Mouse (Mus musculus): Measurements from ENCODE around the gene Fam83d. TPM values are rescaled to one million over a fixed set of nuclear protein-coding genes. Genes with fewer than 3 reads are reported as not detected.

Gene Fam83d
- polyA plus RNA-seq, 1 experiment from 2014 or later = 4.0 TPM

DNA sequence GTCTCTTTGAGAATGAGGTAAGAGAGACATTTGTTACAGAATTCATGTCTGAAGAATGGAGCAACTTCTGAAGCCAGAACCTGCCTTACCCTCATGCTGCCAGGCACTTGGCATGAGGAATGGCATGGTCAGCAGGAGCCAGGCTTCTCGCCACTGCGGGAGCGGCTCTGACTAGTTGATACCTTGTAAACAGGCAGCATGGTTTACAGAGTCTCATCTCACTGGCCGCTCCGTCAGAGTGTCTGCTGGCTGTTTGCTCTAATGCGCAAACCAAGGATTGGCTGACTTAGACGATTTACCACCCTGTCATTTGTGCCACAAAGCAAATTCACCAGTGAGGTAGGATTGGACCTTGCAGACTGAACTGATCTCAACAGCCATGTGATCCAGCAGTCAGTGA, 13.2 kb downstream of the Fam83d start:
- Histone ChIP-seq H3K36me3 (ENCODE audit: control insufficient read depth, insufficient read depth, low read length) (no peaks in the 10 kb centered on the region), H3K27me3 (ENCODE audit: control insufficient read depth, insufficient read depth, low read length) (no peaks in the 10 kb centered on the region), H3K9me3 (ENCODE audit: control insufficient read depth, low read length) (no peaks in the 10 kb centered on the region), H3K4me3 (ENCODE audit: low read depth, low read length) (no peak overlapping the region), H3K9ac (replicated peaks; ENCODE audit: low read depth, low read length) (no peak overlapping the region), H3K4me2 (ENCODE audit: low read depth, low read length) (no peak overlapping the region), H3K4me1 (ENCODE audit: control insufficient read depth, insufficient read depth, low read length) (peaks cover 4% of the 10 kb centered on the region; the same call in 1 of the 2 replicates), H3K27ac (ENCODE audit: low read depth, low read length) (no peak overlapping the region)
- ATAC-seq (ENCODE audit: low read depth) = no peak
- WGBS = 89% methylated on average over 7 of the region's 7 CpGs

DNA sequence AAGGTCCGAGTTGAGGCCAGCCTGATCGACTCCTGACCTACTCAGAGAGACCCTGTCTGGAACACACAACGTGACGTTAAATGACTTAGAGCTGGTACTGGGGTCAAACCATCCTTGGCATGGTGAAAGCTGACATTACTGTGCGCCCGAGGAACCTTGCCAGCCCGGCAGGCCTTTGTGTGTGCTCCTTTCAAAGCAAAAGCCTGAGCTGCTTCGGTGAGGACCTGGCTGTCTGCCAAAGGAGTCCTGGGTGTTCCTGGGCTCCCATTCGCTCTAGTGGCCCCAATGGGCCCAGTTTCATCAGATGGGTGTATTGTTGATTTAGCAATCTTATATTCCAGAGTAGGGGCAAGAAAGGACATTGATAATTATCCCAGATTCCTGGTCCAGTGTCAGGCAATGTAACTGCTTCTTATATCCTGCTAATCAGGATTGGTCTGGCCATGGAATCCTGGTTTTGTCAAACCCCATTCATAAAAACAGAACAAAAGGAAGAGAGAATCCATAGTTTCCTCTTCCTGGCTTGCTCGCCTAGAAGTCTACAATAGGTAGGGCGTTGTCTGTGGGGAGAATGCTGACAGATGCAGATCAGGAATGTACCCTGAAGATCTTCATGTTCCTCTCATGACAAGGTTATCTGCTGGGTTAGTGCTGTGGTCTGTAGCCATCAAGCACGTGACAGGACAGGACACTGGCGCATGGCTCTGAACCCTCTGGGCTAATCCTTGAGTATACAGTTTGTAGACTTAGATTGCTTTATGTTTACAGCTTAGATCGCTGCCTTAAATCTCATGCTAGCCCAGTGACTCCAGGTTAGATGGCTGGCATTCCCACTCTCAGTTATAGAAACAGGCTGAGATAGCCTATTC, 19.3 kb downstream of the Fam83d start:
- H3K4me3 ChIP-seq (ENCODE audit: low read depth, low read length) = no peak overlapping the region
- no peaks in the 10 kb centered on the region for H3K4me1 ChIP-seq (ENCODE audit: control insufficient read depth, insufficient read depth, low read length)
- no peaks in the 10 kb centered on the region for H3K27me3 ChIP-seq (ENCODE audit: control insufficient read depth, insufficient read depth, low read length)
- no peak overlapping the region for H3K27ac ChIP-seq (ENCODE audit: low read depth, low read length)
- 78% methylated on average over 14 of the region's 14 CpGs for whole genome bisulfite sequencing
- no peaks in the 10 kb centered on the region for H3K36me3 ChIP-seq (ENCODE audit: control insufficient read depth, insufficient read depth, low read length)
- no peak overlapping the region for H3K4me2 ChIP-seq (ENCODE audit: low read depth, low read length)
- H3K9ac ChIP-seq (replicated peaks; ENCODE audit: low read depth, low read length) = no peak overlapping the region
- no peaks in the 10 kb centered on the region for H3K9me3 ChIP-seq (ENCODE audit: control insufficient read depth, low read length)
- ATAC-seq (ENCODE audit: low read depth) = no peak

DNA sequence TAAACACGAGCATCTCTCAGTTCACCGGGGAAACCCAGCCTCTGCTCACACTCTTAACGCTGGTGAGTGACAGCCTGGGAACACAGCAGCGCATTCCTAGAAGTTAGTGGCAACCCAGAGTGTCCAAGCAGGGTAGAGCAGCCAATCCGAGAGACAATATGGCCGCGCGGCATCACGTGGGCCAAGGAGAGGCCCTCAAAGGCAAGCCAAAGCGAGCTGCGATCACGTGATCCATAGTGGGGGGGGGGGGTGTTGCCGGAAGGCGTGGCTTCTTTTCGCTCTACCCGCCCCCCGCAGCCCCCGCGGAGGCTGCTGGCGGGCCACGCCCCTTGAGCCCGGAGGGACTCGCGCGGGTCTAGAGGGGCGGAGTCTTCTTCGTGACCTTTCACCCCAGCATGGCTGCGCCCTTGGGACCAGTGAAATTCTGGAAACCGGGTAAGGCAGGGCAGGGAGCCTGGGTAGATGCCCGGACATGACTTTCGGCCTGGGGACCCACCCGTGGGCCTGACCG, 26.7 kb downstream of the Fam83d start, which contains the start of gene Dhx35:
Dhx35 (plus strand) TSS at position 314 of the 511 bp plus-strand sequence.
- no peaks in the 10 kb centered on the region for H3K9me3 ChIP-seq (ENCODE audit: control insufficient read depth, low read length)

DNA sequence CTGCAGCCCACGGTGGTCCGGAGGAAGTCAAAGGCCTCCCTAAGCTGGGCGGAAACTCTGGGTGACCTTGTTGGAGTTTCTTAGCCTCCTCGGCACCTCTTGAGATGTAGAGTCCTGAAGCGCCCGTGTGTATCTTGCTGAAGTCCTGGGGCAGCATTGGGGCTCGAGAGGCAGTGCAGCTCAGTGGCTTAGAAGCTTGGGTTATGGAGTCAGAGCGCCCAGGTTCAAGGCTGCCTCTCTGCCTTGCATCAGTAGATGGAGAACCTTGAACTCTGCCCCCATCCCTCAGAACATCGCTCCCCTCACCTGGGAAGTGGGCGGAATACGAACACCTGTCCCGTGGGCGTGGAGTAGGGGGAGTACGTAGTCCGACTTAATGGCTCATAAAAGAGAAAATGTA, 27.1 kb downstream of the Fam83d start:
- ATAC-seq (ENCODE audit: low read depth) = no peak; the same call in 1 of the 2 replicates
- Histone ChIP-seq H3K4me2 (ENCODE audit: low read depth, low read length) (peak overlapping the region; percentile 77), H3K9ac (replicated peaks; ENCODE audit: low read depth, low read length) (peak overlapping the region; percentile 67), H3K27ac (ENCODE audit: low read depth, low read length) (peak overlapping the region; percentile 68), H3K36me3 (ENCODE audit: control insufficient read depth, insufficient read depth, low read length) (no peaks in the 10 kb centered on the region), H3K27me3 (ENCODE audit: control insufficient read depth, insufficient read depth, low read length) (no peaks in the 10 kb centered on the region), H3K9me3 (ENCODE audit: control insufficient read depth, low read length) (no peaks in the 10 kb centered on the region), H3K4me3 (ENCODE audit: low read depth, low read length) (peak overlapping the region; percentile 67), H3K4me1 (ENCODE audit: control insufficient read depth, insufficient read depth, low read length) (peaks cover 9% of the 10 kb centered on the region; the same call in 1 of the 2 replicates)
- 12% methylated on average over 15 of the region's 15 CpGs for WGBS

More for the DNA sequence above, 26.7 kb downstream of the Fam83d start, which contains the start of gene Dhx35:
- Histone ChIP-seq H3K9ac (replicated peaks; ENCODE audit: low read depth, low read length) (peak within 1 kb of the TSS; percentile 67), H3K27ac (ENCODE audit: low read depth, low read length) (peak within 1 kb of the TSS; percentile 69), H3K4me2 (ENCODE audit: low read depth, low read length) (peak within 1 kb of the TSS; percentile 77), H3K27me3 (ENCODE audit: control insufficient read depth, insufficient read depth, low read length) (no peaks in the 10 kb centered on the region), H3K4me1 (ENCODE audit: control insufficient read depth, insufficient read depth, low read length) (peaks cover 9% of the 10 kb centered on the region; the same call in 1 of the 2 replicates), H3K36me3 (ENCODE audit: control insufficient read depth, insufficient read depth, low read length) (no peaks in the 10 kb centered on the region), H3K4me3 (ENCODE audit: low read depth, low read length) (peak within 1 kb of the TSS; percentile 67)
- ATAC-seq (ENCODE audit: low read depth) = peak; percentile 99
- WGBS = under 1% methylated on average over 33 of the region's 33 CpGs

DNA sequence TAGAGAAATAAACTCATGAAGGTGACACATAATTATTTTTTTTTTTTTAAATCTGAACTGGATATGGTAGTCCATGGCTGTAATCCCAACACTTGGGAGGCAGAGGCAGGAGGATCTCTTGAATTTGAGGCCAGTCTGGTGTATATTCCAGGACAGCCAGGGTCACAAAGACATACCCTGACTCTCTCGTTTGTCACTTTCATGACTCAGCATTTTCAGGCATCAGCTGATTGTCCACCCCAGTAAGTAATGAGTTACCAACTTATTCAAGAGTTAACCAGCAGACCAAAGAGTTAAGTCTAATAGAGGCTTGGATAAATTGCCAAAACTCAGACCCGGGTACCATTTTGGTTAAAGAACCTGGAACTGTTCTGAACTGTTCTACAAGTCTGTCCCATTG, 28.0 kb downstream of the Fam83d start:
- no peak overlapping the region for H3K9ac ChIP-seq (replicated peaks; ENCODE audit: low read depth, low read length)
- H3K27me3 ChIP-seq (ENCODE audit: control insufficient read depth, insufficient read depth, low read length) = no peaks in the 10 kb centered on the region
- no peaks in the 10 kb centered on the region for H3K9me3 ChIP-seq (ENCODE audit: control insufficient read depth, low read length)
- no peak overlapping the region for H3K4me2 ChIP-seq (ENCODE audit: low read depth, low read length)
- H3K27ac ChIP-seq (ENCODE audit: low read depth, low read length) = no peak overlapping the region
- H3K4me1 ChIP-seq (ENCODE audit: control insufficient read depth, insufficient read depth, low read length) = peaks cover 9% of the 10 kb centered on the region; the same call in 1 of the 2 replicates
- ATAC-seq (ENCODE audit: low read depth) = no peak
- 93% methylated on average over 2 of the region's 2 CpGs for WGBS
- no peaks in the 10 kb centered on the region for H3K36me3 ChIP-seq (ENCODE audit: control insufficient read depth, insufficient read depth, low read length)
- no peak overlapping the region for H3K4me3 ChIP-seq (ENCODE audit: low read depth, low read length)

DNA sequence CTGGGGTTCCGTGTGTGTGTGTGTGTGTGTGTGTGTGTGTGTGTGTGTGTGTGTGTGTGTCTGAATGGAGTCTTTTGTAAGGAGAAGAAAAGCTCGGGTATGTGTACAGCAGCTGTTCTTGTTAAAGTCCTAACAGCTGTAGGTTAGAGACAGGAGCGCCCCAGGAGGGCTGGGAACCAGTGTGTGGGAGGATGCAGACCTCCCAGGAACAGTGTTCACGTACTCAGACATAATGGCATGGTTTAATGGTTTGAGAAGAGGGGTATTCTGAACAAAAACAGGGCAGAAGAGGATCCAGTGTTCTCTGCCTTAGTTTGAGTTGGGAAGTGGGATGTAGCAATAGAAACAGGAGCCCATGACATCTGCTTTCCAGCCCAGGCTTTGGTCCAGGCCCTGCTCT, 31.4 kb downstream of the Fam83d start:
- no peak overlapping the region for H3K9ac ChIP-seq (replicated peaks; ENCODE audit: low read depth, low read length)
- H3K36me3 ChIP-seq (ENCODE audit: control insufficient read depth, insufficient read depth, low read length) = peaks cover 9% of the 10 kb centered on the region
- H3K4me1 ChIP-seq (ENCODE audit: control insufficient read depth, insufficient read depth, low read length) = 0 out of 2 replicates have a peak, but pooled peaks cover 3% of the 10 kb centered on the region
- H3K4me3 ChIP-seq (ENCODE audit: low read depth, low read length) = no peak overlapping the region
- 48% methylated on average over 4 of the region's 4 CpGs for WGBS
- no peaks in the 10 kb centered on the region for H3K27me3 ChIP-seq (ENCODE audit: control insufficient read depth, insufficient read depth, low read length)
- ATAC-seq (ENCODE audit: low read depth) = no peak
- no peak overlapping the region for H3K4me2 ChIP-seq (ENCODE audit: low read depth, low read length)
- H3K9me3 ChIP-seq (ENCODE audit: control insufficient read depth, low read length) = no peaks in the 10 kb centered on the region
- H3K27ac ChIP-seq (ENCODE audit: low read depth, low read length) = no peak overlapping the region

DNA sequence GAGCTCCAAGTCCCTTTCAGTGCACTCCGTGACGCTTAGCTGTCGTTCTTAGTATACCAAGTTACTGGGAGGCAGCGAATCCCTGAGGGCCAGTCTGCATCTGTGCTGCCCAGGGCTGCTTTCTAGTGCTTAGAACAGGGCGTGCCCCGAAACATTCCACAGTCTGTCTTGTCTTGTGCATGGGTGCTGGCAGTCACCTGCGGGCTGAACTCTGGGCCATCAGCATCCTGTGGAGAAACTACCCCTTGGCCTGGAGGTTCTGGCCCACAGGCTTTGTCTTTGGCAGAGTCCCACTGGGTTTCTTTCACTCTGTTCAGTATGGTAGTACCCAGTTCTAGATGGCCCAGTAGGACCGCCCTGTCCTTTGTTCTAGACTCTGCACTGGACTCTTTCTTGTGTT, 32.9 kb downstream of the Fam83d start:
- peaks cover 9% of the 10 kb centered on the region for H3K36me3 ChIP-seq (ENCODE audit: control insufficient read depth, insufficient read depth, low read length)
- no peaks in the 10 kb centered on the region for H3K4me1 ChIP-seq (ENCODE audit: control insufficient read depth, insufficient read depth, low read length)
- no peaks in the 10 kb centered on the region for H3K27me3 ChIP-seq (ENCODE audit: control insufficient read depth, insufficient read depth, low read length)
- no peaks in the 10 kb centered on the region for H3K9me3 ChIP-seq (ENCODE audit: control insufficient read depth, low read length)
- H3K27ac ChIP-seq (ENCODE audit: low read depth, low read length) = no peak overlapping the region
- H3K4me2 ChIP-seq (ENCODE audit: low read depth, low read length) = no peak overlapping the region
- H3K4me3 ChIP-seq (ENCODE audit: low read depth, low read length) = no peak overlapping the region
- no peak for ATAC-seq (ENCODE audit: low read depth)
- WGBS = 94% methylated on average over 8 of the region's 8 CpGs
- H3K9ac ChIP-seq (replicated peaks; ENCODE audit: low read depth, low read length) = no peak overlapping the region

DNA sequence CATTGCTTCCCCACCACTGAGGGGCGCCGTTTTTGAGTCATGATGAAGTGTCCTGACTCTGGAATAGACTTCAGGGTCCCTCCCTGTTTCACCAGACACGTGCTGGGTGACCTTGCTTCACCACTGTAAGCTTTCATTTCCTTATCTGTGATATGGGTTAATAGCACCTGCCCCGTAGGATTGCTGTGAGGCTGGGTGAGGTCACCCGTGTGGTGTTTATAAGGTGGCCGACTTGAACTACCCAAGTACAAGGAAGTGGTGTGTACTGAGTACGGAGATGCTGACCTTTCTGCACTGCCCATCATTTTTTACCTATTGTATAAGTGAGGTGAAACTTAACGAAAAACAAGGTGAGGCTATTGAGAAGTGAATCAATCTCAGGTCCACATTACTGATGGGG, 35.7 kb downstream of the Fam83d start:
- 93% methylated on average over 8 of the region's 8 CpGs for WGBS
- ATAC-seq (ENCODE audit: low read depth) = no peak
- H3K4me3 ChIP-seq (ENCODE audit: low read depth, low read length) = no peak overlapping the region
- H3K27me3 ChIP-seq (ENCODE audit: control insufficient read depth, insufficient read depth, low read length) = no peaks in the 10 kb centered on the region
- no peak overlapping the region for H3K27ac ChIP-seq (ENCODE audit: low read depth, low read length)
- peaks cover 9% of the 10 kb centered on the region for H3K36me3 ChIP-seq (ENCODE audit: control insufficient read depth, insufficient read depth, low read length)
- no peaks in the 10 kb centered on the region for H3K4me1 ChIP-seq (ENCODE audit: control insufficient read depth, insufficient read depth, low read length)
- H3K9me3 ChIP-seq (ENCODE audit: control insufficient read depth, low read length) = no peaks in the 10 kb centered on the region
- no peak overlapping the region for H3K9ac ChIP-seq (replicated peaks; ENCODE audit: low read depth, low read length)
- H3K4me2 ChIP-seq (ENCODE audit: low read depth, low read length) = no peak overlapping the region

DNA sequence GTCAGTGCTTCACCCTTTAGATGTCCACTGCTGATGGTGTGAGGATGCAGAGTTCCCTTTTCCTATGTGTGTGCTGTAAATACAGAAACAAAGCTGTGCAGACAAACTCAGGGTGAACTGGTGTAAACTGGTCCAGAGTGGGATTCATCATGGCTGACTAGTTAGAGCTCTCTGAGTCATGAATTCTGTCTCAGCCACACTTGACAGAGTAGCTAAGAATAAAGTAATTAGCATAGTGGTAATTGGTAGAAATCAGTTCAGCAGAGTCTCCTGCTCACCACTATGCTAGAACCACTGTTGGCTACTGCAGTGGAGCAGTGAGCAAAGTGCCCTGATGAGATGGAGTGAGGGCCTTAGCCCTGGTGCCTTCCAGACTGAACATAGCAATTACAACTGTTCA, 47.8 kb downstream of the Fam83d start:
- Histone ChIP-seq H3K27ac (ENCODE audit: low read depth, low read length) (no peak overlapping the region), H3K36me3 (ENCODE audit: control insufficient read depth, insufficient read depth, low read length) (no peaks in the 10 kb centered on the region), H3K4me1 (ENCODE audit: control insufficient read depth, insufficient read depth, low read length) (no peaks in the 10 kb centered on the region), H3K4me2 (ENCODE audit: low read depth, low read length) (no peak overlapping the region), H3K4me3 (ENCODE audit: low read depth, low read length) (no peak overlapping the region), H3K9me3 (ENCODE audit: control insufficient read depth, low read length) (no peaks in the 10 kb centered on the region), H3K27me3 (ENCODE audit: control insufficient read depth, insufficient read depth, low read length) (no peaks in the 10 kb centered on the region), H3K9ac (replicated peaks; ENCODE audit: low read depth, low read length) (no peak overlapping the region)
- no peak for ATAC-seq (ENCODE audit: low read depth)
